Mouse (Mus musculus): Measurements from ENCODE around the gene Dnaja3.

Dnaja3 gene

GRCm38 (mm10) chr16:4683193-4683580, 43.4 kb downstream of the Dnaja3 start:
- in situ Hi-C loops (cut with MboI; ENCODE audit: low pct_unique_long_range_greater_than_20kb in 1 of 2, low sequenced_read_pairs in 2 of 2, unreplicated experiment in 1 of 2), result loop anchor here in 1 of 2 experiments (25.0 kb wide), 1 partner anchor 454 kb away; the partner anchor contains the start of genes Ppl and Sec14l5

DNA sequence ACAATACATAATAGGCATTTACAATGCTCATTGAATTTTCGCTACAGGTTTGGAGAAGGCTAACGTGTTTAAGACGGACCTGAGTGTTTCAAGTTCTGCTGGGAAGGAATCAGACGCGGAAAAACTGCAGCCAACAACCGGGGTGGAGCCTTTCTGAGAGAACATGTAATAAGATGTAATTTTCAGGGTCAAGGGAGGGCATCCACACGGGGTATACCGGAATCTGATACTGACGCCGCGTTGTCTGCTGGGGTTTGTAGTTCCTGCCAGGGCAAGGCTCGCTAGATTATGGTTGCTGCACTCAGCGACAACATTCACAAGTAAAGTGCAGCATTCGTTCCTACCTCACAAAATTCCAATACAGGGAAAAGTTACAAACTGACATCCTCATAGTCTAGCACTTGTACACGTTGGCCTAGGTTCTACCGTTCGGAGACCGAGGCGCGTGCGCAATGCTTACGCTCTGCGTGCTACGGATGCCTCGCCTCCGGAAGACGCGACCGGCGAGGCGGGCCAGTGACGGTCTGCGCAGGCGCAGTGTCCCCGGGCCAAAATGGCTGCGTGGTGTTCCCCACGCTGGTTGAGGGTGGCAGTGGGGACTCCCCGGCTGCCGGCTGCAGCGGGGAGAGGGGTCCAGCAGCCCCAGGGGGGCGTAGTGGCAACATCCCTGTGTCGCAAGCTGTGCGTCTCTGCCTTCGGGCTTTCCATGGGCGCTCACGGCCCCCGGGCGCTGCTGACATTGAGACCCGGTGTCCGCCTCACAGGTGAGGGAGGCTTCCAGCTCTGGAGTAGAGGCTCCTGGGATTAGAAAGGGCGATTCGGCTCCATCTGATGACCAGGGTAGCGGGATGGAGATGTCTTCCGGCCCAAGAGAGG, 44.0 kb downstream of the Dnaja3 start:
- in situ Hi-C loops (cut with MboI; ENCODE audit: low pct_unique_long_range_greater_than_20kb in 1 of 2, low sequenced_read_pairs in 2 of 2, unreplicated experiment in 1 of 2), result loop anchor here in 1 of 2 experiments (25.0 kb wide), 1 partner anchor 453 kb away; the partner anchor contains the start of genes Ppl and Sec14l5

- in situ Hi-C loops (cut with MboI; ENCODE audit: low pct_unique_long_range_greater_than_20kb in 1 of 2, low sequenced_read_pairs in 2 of 2, unreplicated experiment in 1 of 2), result loop anchor here in 1 of 2 experiments (25.0 kb wide), 1 partner anchor 453 kb away; the partner anchor contains the start of genes Ppl and Sec14l5
Observed at GRCm38 (mm10) chr16:4684457-4684791, 44.6 kb downstream of the Dnaja3 start.

- in situ Hi-C loops (cut with MboI; ENCODE audit: low pct_unique_long_range_greater_than_20kb in 1 of 2, low sequenced_read_pairs in 2 of 2, unreplicated experiment in 1 of 2), result loop anchor here in 1 of 2 experiments (25.0 kb wide), 1 partner anchor 448 kb away; the partner anchor contains the start of genes Ppl and Sec14l5
Observed at GRCm38 (mm10) chr16:4689371-4689770, 49.6 kb downstream of the Dnaja3 start.

GRCm38 (mm10) chr16:4701211-4701610, 61.4 kb downstream of the Dnaja3 start:
- in situ Hi-C loops (cut with MboI; ENCODE audit: low pct_unique_long_range_greater_than_20kb in 1 of 2, low sequenced_read_pairs in 2 of 2, unreplicated experiment in 1 of 2), result no loop called here

DNA sequence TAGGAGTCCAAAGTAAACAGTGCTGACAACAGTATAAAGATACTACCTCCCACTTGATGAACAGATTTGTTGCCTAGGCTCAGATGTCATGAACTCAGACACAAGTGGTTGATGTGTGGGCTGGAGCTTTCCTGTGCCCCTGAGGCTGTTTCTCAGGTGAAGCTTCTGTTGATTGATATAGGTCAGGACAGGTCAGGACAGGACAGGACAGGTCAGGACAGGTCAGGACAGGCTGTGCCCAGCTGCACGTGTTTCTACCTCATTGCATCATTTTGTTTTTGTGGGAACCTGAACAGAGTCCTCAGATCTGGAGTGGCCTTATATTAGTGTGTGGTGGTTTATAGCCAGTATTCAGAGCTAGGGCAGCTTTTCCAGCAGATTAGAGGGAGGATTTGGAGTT, 62.9 kb downstream of the Dnaja3 start:
- in situ Hi-C loops (cut with MboI; ENCODE audit: low pct_unique_long_range_greater_than_20kb in 1 of 2, low sequenced_read_pairs in 2 of 2, unreplicated experiment in 1 of 2), result no loop called here

GRCm38 (mm10) chr16:4705541-4705940, 65.8 kb downstream of the Dnaja3 start:
- in situ Hi-C loops (cut with MboI; ENCODE audit: low pct_unique_long_range_greater_than_20kb in 1 of 2, low sequenced_read_pairs in 2 of 2, unreplicated experiment in 1 of 2), result no loop called here

DNA sequence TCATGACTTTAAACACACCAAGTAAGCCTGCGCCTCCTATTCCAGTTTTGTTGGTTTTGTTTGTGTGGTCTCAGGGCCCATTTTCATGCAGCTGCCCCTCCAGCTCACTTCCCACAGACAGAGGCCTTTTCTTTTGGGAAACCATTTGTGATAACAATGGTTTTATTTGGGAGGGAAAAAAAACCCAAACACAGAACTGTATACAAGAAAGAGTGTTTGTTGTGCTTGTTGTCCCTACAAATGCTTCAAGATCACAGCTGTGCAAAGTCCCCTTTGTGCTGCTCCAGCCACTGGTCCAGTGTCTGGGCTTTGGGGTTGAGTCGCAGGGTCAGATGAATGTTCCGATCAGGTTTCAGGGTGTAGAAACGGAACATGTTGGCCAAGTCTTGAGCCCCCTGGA, 71.4 kb downstream of the Dnaja3 start:
- in situ Hi-C loops (cut with MboI; ENCODE audit: low pct_unique_long_range_greater_than_20kb in 1 of 2, low sequenced_read_pairs in 2 of 2, unreplicated experiment in 1 of 2), result no loop called here

DNA sequence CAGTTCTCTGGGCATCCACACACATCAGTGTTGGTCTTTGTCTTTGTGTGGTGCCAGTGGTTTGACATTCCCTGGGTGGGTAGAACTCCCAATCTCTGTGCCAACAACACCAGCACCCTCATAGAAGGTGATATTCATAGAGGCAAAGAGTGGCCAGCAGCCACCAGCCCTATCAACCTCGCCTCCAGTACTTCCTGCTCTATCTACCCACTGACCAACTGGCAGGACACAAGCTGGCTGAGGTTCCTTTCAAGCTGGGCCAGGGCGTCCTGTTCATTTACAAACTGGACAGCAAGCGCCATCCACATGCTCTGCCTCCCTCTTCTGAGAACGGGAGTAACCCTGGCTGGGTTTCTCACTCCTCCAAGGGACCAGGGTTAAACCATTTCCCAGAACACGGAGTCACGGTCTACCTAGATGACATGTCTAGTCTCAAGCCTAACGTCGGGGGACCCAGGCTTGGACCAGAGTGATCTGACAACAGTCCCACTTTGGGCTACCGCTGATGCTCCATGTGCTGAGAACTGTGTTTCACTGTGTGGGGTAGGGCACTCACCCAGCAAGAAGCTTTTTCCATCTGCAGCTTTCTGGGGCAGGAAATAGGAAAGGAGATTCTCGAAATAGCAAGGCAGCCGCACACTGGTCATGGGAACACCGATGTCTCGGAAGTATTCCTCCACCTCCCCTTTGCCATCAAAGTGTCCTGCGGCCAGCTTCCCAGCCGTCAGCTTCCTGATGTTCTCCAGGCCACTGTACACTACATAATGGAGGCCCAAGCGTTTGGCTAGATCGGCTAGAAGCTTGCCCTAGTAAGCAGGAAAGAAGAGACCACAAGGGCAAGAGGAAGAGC, 74.3 kb downstream of the Dnaja3 start:
- in situ Hi-C loops (cut with MboI; ENCODE audit: low pct_unique_long_range_greater_than_20kb in 1 of 2, low sequenced_read_pairs in 2 of 2, unreplicated experiment in 1 of 2), result no loop called here

DNA sequence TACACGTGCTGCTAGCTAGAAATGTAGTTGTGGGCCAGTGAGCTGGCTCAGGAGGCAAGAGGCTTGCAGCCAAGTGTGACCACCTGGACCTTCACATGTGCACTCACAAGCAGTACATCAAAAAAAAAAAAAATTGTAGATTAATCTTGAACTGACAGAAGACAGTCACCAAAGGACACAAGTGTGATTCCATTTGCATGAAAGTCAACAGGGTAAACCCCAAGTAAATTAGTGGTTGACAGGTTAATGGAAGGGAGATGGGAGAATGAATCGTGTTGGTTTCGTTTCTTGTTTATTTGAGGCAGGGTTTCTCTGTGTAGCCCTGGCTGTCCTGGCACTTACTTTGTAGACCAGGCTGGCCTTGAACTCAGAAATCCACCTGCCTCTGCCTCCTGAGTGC, 78.1 kb downstream of the Dnaja3 start:
- in situ Hi-C loops (cut with MboI; ENCODE audit: low pct_unique_long_range_greater_than_20kb in 1 of 2, low sequenced_read_pairs in 2 of 2, unreplicated experiment in 1 of 2), result no loop called here

DNA sequence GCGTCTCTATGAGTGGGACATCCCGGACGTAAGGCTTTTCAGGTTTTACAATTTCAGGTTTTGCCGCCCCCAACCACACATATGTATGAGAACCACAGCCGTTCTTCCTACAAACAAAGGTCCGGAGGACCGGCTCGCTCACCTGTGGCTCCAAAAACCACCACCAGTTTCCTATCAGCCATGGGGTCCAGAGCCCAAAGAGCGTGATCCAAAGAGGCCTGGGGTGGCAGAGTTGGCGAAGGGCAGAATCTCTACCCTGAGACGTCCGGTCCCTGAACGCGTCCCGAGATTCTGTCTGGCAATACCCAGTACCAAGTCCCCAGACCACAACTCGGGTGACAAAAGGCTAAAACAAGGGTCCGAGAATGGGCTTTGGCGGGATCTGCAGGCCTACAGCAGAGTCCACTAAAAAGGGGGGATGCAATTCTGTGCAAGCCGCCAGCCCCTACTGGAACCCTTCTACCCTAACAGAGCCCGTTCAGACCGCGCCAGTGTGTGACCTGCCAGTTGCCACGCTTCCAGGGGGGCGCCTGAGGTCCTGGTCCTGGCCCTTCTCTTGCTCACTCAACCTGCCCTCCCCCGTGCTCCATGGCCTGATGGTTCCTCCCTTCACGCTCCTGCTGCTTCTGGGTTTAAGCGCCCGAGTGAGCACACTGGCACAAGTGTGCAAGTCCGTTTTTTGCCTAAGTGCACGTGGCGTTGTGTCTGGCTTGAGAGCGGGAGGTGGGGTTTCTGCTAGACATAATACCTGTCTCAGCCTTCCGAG, 79.1 kb downstream of the Dnaja3 start, which contains the start of gene Nmral1:
TSS of gene Nmral1 (minus strand) at position 604 of the 766 bp plus-strand sequence.
- in situ Hi-C loops (cut with MboI; ENCODE audit: low pct_unique_long_range_greater_than_20kb in 1 of 2, low sequenced_read_pairs in 2 of 2, unreplicated experiment in 1 of 2), result no loop called here

DNA sequence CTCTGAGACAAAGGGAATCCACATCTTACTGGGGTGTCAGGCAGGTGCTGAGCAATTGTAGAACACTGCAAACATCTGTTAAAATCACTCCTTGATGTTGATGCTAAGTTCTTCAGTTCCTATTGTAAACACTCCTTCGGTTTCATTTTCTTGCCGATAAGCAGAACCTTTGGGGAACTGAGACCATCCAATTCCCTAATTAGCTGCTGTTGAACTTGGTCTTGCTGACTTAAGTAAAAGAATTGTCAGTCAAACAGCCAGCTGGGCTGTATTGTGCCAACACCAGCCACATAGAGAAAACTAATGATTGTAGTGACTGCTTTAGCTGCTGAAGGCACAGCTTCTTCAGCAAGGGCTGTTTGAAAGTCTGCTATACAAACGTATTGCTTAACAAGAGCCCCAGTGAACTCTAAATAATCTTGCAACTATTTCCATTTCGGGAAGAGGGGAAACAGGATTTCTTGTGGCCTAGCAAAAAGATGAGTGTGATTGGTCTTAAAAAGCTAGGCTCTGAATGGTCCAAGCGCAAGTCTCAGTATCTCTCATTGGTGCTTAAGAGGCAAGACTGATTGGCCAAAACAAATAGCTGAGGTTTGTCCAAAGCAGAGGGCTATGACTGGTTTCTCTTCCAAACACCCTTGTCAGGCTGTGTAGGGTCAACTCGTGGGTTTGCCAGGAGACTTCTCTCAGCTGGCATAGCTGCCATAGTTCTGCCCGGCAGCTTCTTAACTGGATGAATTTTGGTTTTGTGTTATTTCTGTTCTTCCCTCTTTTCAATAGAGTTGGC, 82.5 kb downstream of the Dnaja3 start:
- in situ Hi-C loops (cut with MboI; ENCODE audit: low pct_unique_long_range_greater_than_20kb in 1 of 2, low sequenced_read_pairs in 2 of 2, unreplicated experiment in 1 of 2), result no loop called here

DNA sequence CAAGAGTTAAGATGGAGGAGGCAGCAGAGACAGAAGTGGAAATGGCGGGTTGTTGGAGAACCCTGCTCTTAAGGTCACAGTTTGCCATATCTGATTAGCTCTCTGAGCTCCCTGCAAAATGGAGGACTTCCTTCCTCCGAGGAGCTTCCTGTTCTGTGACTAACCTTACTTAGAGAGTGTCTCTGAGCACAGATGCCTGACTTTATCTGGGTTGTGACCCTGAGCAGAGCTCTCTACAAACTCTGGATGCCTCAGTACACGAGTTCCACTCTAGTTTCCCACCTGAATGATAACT, 83.1 kb downstream of the Dnaja3 start:
- in situ Hi-C loops (cut with MboI; ENCODE audit: low pct_unique_long_range_greater_than_20kb in 1 of 2, low sequenced_read_pairs in 2 of 2, unreplicated experiment in 1 of 2), result no loop called here

- in situ Hi-C loops (cut with MboI; ENCODE audit: low pct_unique_long_range_greater_than_20kb in 1 of 2, low sequenced_read_pairs in 2 of 2, unreplicated experiment in 1 of 2), result no loop called here
Observed at GRCm38 (mm10) chr16:4725266-4725665, 85.5 kb downstream of the Dnaja3 start.

DNA sequence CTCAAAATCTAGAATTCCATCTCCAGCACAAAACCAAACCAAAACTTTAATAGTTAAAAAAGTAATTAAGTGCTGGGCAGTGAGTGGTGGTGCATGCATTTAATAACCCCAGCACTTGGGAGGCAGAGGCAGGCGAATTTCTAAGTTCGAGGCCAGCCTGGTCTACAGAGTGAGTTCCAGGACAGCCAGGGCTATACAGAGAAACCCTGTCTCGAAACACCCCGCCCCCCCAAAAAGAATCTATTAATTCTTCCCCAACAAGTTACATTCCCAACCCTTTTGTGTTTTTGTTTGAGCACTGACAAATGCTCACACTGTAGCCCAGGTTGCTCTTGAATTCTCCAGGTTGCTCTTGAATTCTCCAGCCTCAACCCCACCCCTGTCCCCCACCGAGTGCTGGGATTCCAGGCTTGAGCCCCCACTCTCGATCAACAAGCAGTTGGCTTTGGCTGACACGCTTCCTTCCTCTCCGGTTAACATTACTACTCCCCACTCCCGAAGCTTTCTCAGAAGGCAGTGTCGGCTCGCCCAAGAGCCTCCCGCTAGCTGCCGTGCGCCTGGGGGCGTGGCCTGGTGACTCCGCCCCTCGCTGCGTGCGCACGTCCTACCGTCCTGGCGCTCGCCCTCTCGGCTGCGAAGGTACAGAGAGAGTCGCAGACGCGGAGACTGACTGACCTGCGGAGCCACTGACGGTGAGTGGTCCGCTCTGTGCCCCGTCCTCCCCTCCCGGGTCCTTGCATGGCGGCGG, 86.2 kb downstream of the Dnaja3 start, which contains the start of gene Hmox2:
TSS of gene Hmox2 (plus strand) at position 582 of the 748 bp plus-strand sequence.
- in situ Hi-C loops (cut with MboI; ENCODE audit: low pct_unique_long_range_greater_than_20kb in 1 of 2, low sequenced_read_pairs in 2 of 2, unreplicated experiment in 1 of 2), result no loop called here

- in situ Hi-C loops (cut with MboI; ENCODE audit: low pct_unique_long_range_greater_than_20kb in 1 of 2, low sequenced_read_pairs in 2 of 2, unreplicated experiment in 1 of 2), result no loop called here
Observed at GRCm38 (mm10) chr16:4726528-4727128, 86.8 kb downstream of the Dnaja3 start.

GRCm38 (mm10) chr16:4727526-4727925, 87.7 kb downstream of the Dnaja3 start:
- in situ Hi-C loops (cut with MboI; ENCODE audit: low pct_unique_long_range_greater_than_20kb in 1 of 2, low sequenced_read_pairs in 2 of 2, unreplicated experiment in 1 of 2), result no loop called here

Data from mouse embryonic stem cell (cell line).